Mouse (Mus musculus) bone marrow macrophage, adult 2 months (primary cell): ENCODE results near the gene Gm15155.

Experiments used
- CTCF ChIP-seq: IDR thresholded peaks from 2 replicates; pipeline ENCODE4 v1.5.1; 2012; ENCODE audit warnings: low read depth, mild to moderate bottlenecking, low read length, moderate library complexity
- POLR2A ChIP-seq: IDR thresholded peaks from 2 replicates; pipeline ENCODE4 v1.6.1; 2012; ENCODE audit warnings: mild to moderate bottlenecking, low read depth, low read length, borderline replicate concordance

DNA sequence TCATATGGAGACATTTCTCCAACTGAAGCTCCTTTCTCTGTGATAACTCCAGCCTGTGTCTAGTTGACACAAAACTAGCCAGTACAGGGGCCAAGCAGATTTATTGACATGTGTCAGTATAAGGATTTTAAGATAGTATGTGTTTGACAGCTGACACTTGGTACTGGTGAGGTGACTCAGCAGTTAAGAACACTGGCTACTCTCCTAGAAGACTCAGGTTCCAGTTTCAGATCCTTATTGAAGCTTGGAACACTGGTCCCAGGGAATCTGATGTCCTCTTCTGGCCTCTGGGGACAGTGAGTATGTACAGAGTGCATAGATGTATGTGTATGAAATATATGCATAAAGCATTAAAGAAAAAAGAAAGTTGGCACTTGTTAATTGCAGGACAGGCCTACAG is 28.2 kb upstream of the Gm15155 start:
- TF ChIP-seq CTCF (no peak), POLR2A (no peak)
